Mouse (Mus musculus): ENCODE results near the gene Tmem106a. TPM values are rescaled to one million over a fixed set of nuclear protein-coding genes. Genes with fewer than 3 reads are reported as not detected.
A peak's percentile ranks its signal among the peaks of the same experiment; 100 is the strongest.
"Not testable (repeated sequence)": the region's sequence is repeated elsewhere in the genome, so short reads cannot be mapped to it uniquely, and the experiment has no call there.

Tmem106a gene
- polyA plus RNA-seq, 1 experiment from 2014 or later = 8.9 TPM

DNA sequence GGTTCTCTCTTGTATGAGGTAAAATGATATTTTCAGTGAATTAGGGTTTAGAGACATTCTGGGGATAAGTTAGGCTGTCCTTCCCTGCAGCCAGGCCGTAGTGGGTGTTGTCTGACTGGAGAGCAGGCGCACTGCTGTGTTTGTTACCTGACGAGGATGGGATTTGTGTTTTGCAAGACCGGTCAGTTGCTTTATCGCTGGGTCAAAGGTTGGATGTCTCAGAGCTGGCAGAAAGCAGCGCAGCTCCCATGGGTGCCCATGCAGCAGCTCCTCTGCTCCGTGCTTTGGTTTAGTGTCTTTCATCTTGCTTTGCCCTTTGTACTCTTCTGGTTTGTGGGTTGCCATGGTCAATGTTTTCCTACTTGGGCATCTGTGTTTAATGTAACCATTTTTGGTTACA lies 25.5 kb upstream of the Tmem106a start:
- H3K36me3 ChIP-seq (ENCODE audit: control insufficient read depth, insufficient read depth, low read length) = peaks cover 60% of the 10 kb centered on the region
- no peak for DNase-seq (ENCODE audit: low spot score)
- no peak overlapping the region for H3K4me3 ChIP-seq (ENCODE audit: low read depth, low read length)

DNA sequence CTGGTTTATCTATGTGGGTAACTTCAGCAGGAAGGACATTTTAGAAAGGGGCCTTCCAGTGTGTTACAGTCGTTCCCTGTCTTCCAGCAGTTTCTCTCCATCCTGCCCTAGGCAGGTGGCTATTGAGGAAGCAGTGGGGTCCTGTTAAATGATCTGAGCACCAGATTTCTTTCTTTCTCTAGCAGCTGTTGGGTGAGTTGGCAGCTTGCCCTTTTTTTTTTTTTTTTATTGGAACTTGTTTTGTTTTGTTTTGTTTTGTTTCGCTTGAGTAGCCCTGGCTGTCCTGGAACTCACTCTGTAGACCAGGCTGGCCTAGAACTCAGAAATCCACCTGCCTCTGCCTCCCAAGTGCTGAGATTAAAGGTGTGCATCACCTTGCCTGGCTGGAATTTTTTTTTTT lies 25.1 kb upstream of the Tmem106a start:
- H3K36me3 ChIP-seq (ENCODE audit: control insufficient read depth, insufficient read depth, low read length) = peaks cover 60% of the 10 kb centered on the region
- no peak overlapping the region for H3K4me2 ChIP-seq (ENCODE audit: low read length)
- DNase-seq (ENCODE audit: low spot score) = no peak

More for the DNA sequence above, 25.5 kb upstream of the Tmem106a start:
- no peak overlapping the region for H3K27ac ChIP-seq (ENCODE audit: low read depth)
- no peak overlapping the region for H3K4me2 ChIP-seq (ENCODE audit: low read length)
- H3K9ac ChIP-seq (ENCODE audit: low read length) = no peak overlapping the region
- H3K27me3 ChIP-seq (replicated peaks; ENCODE audit: control insufficient read depth, insufficient read depth, low read length) = no peaks in the 10 kb centered on the region
- H3K9me3 ChIP-seq (ENCODE audit: control insufficient read depth, low read length) = no peaks in the 10 kb centered on the region
- H3K4me1 ChIP-seq (replicated peaks; ENCODE audit: control insufficient read depth, insufficient read depth, low read length) = peaks cover 14% of the 10 kb centered on the region
- ATAC-seq (replicated peaks; ENCODE audit: low FRiP score, low TSS enrichment, low read depth) = no peak
- WGBS = 91% methylated on average over 7 of the region's 7 CpGs

DNA sequence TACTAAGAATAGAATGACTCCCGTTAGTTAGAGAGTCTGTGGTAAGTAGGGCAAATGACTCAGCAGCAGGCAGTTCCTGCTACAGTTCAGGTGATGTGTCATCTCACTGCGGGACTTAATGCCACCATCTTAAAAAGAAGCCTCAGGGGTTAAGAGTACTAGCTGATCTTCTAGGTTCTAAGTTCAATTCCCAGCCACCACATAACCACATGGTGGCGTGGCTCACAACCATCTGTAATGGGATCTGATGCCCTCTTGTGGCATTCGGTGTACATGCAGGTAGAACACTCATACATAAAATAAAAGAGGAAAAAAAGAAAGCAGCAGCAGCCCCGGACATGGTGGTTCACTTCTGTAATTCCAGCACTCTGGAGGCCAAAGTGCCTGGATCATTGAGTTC lies 19.7 kb upstream of the Tmem106a start:
- ATAC-seq (replicated peaks; ENCODE audit: low FRiP score, low TSS enrichment, low read depth) = no peak; the same call in 1 of the 2 replicates
- H3K4me2 ChIP-seq (ENCODE audit: low read length) = no peak overlapping the region
- no peaks in the 10 kb centered on the region for H3K4me1 ChIP-seq (replicated peaks; ENCODE audit: control insufficient read depth, insufficient read depth, low read length)
- WGBS = 45% methylated on average over 5 of the region's 5 CpGs
- H3K36me3 ChIP-seq (ENCODE audit: control insufficient read depth, insufficient read depth, low read length) = peaks cover 74% of the 10 kb centered on the region
- no peaks in the 10 kb centered on the region for H3K9me3 ChIP-seq (ENCODE audit: control insufficient read depth, low read length)
- H3K4me3 ChIP-seq (ENCODE audit: low read depth, low read length) = no peak overlapping the region
- peak; percentile 67 for DNase-seq (ENCODE audit: low spot score)
- no peak overlapping the region for H3K27ac ChIP-seq (ENCODE audit: low read depth)
- no peak overlapping the region for H3K9ac ChIP-seq (ENCODE audit: low read length)
- no peaks in the 10 kb centered on the region for H3K27me3 ChIP-seq (replicated peaks; ENCODE audit: control insufficient read depth, insufficient read depth, low read length)

More for the DNA sequence above, 25.1 kb upstream of the Tmem106a start:
- no peaks in the 10 kb centered on the region for H3K27me3 ChIP-seq (replicated peaks; ENCODE audit: control insufficient read depth, insufficient read depth, low read length)
- H3K27ac ChIP-seq (ENCODE audit: low read depth) = no peak overlapping the region
- peaks cover 14% of the 10 kb centered on the region for H3K4me1 ChIP-seq (replicated peaks; ENCODE audit: control insufficient read depth, insufficient read depth, low read length)
- no peak overlapping the region for H3K9ac ChIP-seq (ENCODE audit: low read length)
- H3K4me3 ChIP-seq (ENCODE audit: low read depth, low read length) = no peak overlapping the region
- no peak for ATAC-seq (replicated peaks; ENCODE audit: low FRiP score, low TSS enrichment, low read depth)
- 85% methylated on average over 2 of the region's 2 CpGs for WGBS
- no peaks in the 10 kb centered on the region for H3K9me3 ChIP-seq (ENCODE audit: control insufficient read depth, low read length)

DNA sequence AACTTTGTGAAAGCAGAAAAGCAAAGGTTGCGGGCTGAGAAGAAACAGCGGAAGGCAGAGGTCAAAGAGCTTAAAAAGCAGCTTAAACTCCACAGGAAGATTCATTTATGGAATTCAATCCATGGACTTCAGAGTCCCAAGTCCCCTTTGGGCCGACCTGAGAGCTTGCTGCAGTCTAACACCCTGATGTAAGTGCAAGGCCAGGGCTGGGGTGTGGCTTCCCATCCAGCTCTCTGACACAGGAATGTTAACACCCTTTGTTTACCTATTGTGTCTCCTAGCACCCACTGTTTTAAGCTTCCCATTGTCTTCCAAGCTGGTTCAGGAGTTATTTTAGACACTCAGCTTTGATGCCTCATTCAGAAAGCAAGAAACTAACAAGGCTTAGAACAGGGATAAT lies 13.6 kb upstream of the Tmem106a start:
- peaks cover 90% of the 10 kb centered on the region for H3K36me3 ChIP-seq (ENCODE audit: control insufficient read depth, insufficient read depth, low read length)
- no peak overlapping the region for H3K4me3 ChIP-seq (ENCODE audit: low read depth, low read length)
- H3K27me3 ChIP-seq (replicated peaks; ENCODE audit: control insufficient read depth, insufficient read depth, low read length) = no peaks in the 10 kb centered on the region
- no peak overlapping the region for H3K4me2 ChIP-seq (ENCODE audit: low read length)
- H3K4me1 ChIP-seq (replicated peaks; ENCODE audit: control insufficient read depth, insufficient read depth, low read length) = no peaks in the 10 kb centered on the region
- H3K9me3 ChIP-seq (ENCODE audit: control insufficient read depth, low read length) = no peaks in the 10 kb centered on the region
- no peak overlapping the region for H3K9ac ChIP-seq (ENCODE audit: low read length)
- 83% methylated on average over 3 of the region's 3 CpGs for WGBS
- H3K27ac ChIP-seq (ENCODE audit: low read depth) = no peak overlapping the region
- ATAC-seq (replicated peaks; ENCODE audit: low FRiP score, low TSS enrichment, low read depth) (no peak), DNase-seq (ENCODE audit: low spot score) (no peak)

DNA sequence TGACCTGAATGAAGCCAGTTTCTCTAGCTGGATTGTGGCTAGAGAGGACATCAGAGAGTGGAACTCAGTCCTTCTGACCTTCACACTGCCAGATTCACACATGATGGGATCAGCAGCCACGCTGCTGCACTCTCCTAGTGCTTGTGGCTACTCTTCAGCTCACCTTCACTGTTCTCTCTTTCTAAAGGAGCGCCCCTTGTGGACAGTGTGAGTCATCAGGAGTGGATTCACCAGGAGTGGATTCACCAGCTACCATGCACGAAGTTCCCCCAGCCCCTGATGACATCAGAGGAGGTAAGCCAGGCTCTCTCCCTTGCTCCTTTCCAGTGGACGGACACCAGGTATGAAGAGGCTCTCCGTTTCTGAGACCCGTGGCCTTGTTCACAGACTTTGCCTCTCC lies 5.9 kb upstream of the Tmem106a start:
- Histone ChIP-seq H3K27ac (ENCODE audit: low read depth) (no peak overlapping the region), H3K4me3 (ENCODE audit: low read depth, low read length) (no peak overlapping the region), H3K4me2 (ENCODE audit: low read length) (no peak overlapping the region), H3K36me3 (ENCODE audit: control insufficient read depth, insufficient read depth, low read length) (peaks cover 99% of the 10 kb centered on the region), H3K9me3 (ENCODE audit: control insufficient read depth, low read length) (no peaks in the 10 kb centered on the region), H3K9ac (ENCODE audit: low read length) (no peak overlapping the region), H3K4me1 (replicated peaks; ENCODE audit: control insufficient read depth, insufficient read depth, low read length) (no peaks in the 10 kb centered on the region), H3K27me3 (replicated peaks; ENCODE audit: control insufficient read depth, insufficient read depth, low read length) (no peaks in the 10 kb centered on the region)
- 83% methylated on average over 6 of the region's 6 CpGs for WGBS
- ATAC-seq (replicated peaks; ENCODE audit: low FRiP score, low TSS enrichment, low read depth) (no peak), DNase-seq (ENCODE audit: low spot score) (no peak)

DNA sequence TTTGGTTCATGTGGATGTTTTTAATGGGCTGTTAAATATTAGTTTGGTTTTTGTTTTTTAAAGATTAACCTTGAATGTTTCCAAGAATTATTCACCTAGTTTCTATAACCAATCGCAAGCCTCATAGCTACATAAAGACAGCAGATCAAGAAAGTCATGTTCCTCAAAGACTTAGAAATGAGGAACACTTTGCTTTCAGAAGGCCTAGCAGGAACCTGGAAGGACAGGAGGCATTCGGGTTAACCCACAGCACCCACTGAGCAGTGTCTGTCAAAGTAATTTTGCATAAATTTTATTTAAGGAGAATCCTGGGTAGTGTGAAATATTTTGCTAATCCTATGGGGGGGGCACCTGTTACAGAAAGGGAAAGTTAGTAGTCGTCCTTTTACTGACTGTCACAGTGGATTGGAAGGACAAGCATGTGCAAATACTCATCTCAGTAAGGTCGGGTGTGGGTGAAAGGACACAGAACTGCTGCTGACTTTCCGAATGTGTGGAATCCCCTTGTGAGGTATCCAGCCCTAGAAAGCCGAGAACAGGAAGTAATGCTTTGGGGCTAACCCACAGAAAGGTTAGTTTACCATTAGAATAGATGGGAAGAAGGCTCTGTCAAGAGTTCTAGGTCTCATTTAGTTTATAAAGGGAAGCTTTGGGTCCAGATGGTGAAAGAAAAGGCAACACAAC lies 819 bp upstream of the Tmem106a start:
- 71% methylated on average over 6 of the region's 6 CpGs for WGBS
- no peak for DNase-seq (ENCODE audit: low spot score)
- Histone ChIP-seq H3K4me3 (ENCODE audit: low read depth, low read length) (no peak overlapping the region), H3K4me2 (ENCODE audit: low read length) (peak overlapping the region; percentile 64; the same call in 1 of the 2 replicates), H3K27ac (ENCODE audit: low read depth) (no peak overlapping the region), H3K9me3 (ENCODE audit: control insufficient read depth, low read length) (no peaks in the 10 kb centered on the region), H3K27me3 (replicated peaks; ENCODE audit: control insufficient read depth, insufficient read depth, low read length) (no peaks in the 10 kb centered on the region), H3K36me3 (ENCODE audit: control insufficient read depth, insufficient read depth, low read length) (peaks cover 49% of the 10 kb centered on the region), H3K4me1 (replicated peaks; ENCODE audit: control insufficient read depth, insufficient read depth, low read length) (no peaks in the 10 kb centered on the region), H3K9ac (ENCODE audit: low read length) (no peak overlapping the region)
- ATAC-seq (replicated peaks; ENCODE audit: low FRiP score, low TSS enrichment, low read depth) = no peak

DNA sequence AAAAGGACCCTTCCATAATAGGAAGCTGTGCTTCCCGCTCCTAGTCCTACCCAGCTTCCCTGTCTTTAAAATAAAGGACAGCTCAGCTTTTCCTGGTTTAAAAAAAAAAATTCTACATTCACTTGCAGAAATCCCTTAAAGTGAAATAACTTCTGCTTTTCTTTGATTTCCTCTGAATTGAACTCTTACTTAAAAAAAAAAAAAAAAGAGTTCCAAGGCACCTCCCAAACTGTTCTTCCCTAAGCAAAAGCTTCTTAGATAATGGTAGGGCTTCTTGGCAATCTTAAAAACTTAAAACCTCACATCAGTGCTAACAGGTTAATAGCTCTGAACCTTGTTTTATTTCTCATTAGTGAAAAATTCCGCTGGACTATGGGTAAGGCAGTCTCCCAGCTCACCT lies 1.2 kb downstream of the Tmem106a start:
- ATAC-seq (replicated peaks; ENCODE audit: low FRiP score, low TSS enrichment, low read depth) (no peak), DNase-seq (ENCODE audit: low spot score) (no peak)
- Histone ChIP-seq H3K36me3 (ENCODE audit: control insufficient read depth, insufficient read depth, low read length) (peaks cover 29% of the 10 kb centered on the region), H3K4me1 (replicated peaks; ENCODE audit: control insufficient read depth, insufficient read depth, low read length) (no peaks in the 10 kb centered on the region), H3K9me3 (ENCODE audit: control insufficient read depth, low read length) (no peaks in the 10 kb centered on the region), H3K9ac (ENCODE audit: low read length) (no peak overlapping the region), H3K4me2 (ENCODE audit: low read length) (no peak overlapping the region), H3K4me3 (ENCODE audit: low read depth, low read length) (no peak overlapping the region), H3K27ac (ENCODE audit: low read depth) (no peak overlapping the region), H3K27me3 (replicated peaks; ENCODE audit: control insufficient read depth, insufficient read depth, low read length) (no peaks in the 10 kb centered on the region)
- 87% methylated on average over 2 of the region's 2 CpGs for WGBS

DNA sequence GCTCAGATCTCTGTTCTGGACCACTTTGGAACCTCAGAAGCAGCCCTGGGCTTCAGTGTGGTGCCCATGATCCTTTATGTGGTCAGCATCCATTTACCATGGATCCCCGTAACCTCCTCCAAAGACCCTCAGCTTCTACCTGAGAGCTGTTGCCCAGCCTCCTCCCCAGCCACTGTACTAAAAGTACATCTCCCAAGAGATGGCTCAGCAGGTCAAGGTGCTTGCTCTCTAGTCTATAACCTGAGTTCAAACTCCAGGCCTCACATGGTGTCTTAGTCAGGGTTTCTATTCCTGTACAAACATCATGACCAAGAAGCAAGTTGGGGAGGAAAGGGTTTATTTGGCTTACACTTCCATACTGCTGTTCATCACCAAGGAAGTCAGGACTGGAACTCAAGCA lies 3.0 kb downstream of the Tmem106a start:
- not testable (repeated sequence) for ATAC-seq (replicated peaks; ENCODE audit: low FRiP score, low TSS enrichment, low read depth); H3K9me3 ChIP-seq (ENCODE audit: control insufficient read depth, low read length); H3K4me1 ChIP-seq (replicated peaks; ENCODE audit: control insufficient read depth, insufficient read depth, low read length); H3K4me2 ChIP-seq (ENCODE audit: low read length); DNase-seq (ENCODE audit: low spot score); H3K27me3 ChIP-seq (replicated peaks; ENCODE audit: control insufficient read depth, insufficient read depth, low read length); H3K27ac ChIP-seq (ENCODE audit: low read depth); H3K4me3 ChIP-seq (ENCODE audit: low read depth, low read length); H3K9ac ChIP-seq (ENCODE audit: low read length)
- 100% methylated on average over 1 of the region's 1 CpGs for WGBS
- H3K36me3 ChIP-seq (ENCODE audit: control insufficient read depth, insufficient read depth, low read length) = peaks cover 12% of the 10 kb centered on the region

DNA sequence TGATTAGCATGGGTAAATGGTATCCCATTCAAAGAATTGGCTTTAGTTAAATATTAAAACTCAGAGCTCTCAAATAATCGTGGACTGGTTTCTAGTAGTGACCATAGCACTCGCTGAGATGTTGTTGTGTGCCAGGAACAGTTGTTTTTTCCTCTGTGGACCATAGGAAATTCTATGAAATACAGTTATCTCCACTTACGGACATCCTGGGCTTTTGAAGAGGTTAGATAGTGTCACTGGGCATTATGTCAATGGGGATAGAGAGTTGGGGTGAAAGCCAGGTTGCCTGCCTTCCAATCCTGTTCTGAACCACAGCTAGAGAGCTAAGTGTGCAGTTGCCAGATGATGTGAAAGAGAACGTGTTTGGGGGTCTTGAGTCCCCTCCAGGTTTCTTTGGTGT lies 3.8 kb downstream of the Tmem106a start:
- 76% methylated on average over 4 of the region's 4 CpGs for WGBS
- Histone ChIP-seq H3K27ac (ENCODE audit: low read depth) (no peak overlapping the region), H3K9me3 (ENCODE audit: control insufficient read depth, low read length) (no peaks in the 10 kb centered on the region), H3K4me3 (ENCODE audit: low read depth, low read length) (no peak overlapping the region), H3K27me3 (replicated peaks; ENCODE audit: control insufficient read depth, insufficient read depth, low read length) (no peaks in the 10 kb centered on the region), H3K9ac (ENCODE audit: low read length) (no peak overlapping the region), H3K4me1 (replicated peaks; ENCODE audit: control insufficient read depth, insufficient read depth, low read length) (no peaks in the 10 kb centered on the region), H3K4me2 (ENCODE audit: low read length) (no peak overlapping the region), H3K36me3 (ENCODE audit: control insufficient read depth, insufficient read depth, low read length) (peaks cover 4% of the 10 kb centered on the region)
- ATAC-seq (replicated peaks; ENCODE audit: low FRiP score, low TSS enrichment, low read depth) (no peak), DNase-seq (ENCODE audit: low spot score) (no peak)
